Mouse (Mus musculus) central nervous system, embryonic 14 days (tissue): ENCODE data around the gene Mnt. TPM values are rescaled to one million over a fixed set of nuclear protein-coding genes. Genes with fewer than 3 reads are reported as not detected.

Experiments used
- polyA plus RNA-seq: library from polyadenylated mRNA; depleted of rRNA; stranded (reverse); fragments of >200 nt; gene quantifications from 2 replicates; pipeline ENCODE4 v1.2.3, GENCODE M21; 2012; rRNA removed

The Mnt gene
- 27.6 and 29.3 TPM in 2 replicates for polyA plus RNA-seq

GRCm38 (mm10) chr11:74830256-74831161 is at the start of gene Mnt:
Gene Mnt, plus strand, starts transcription at chr11:74830920.

Other genes with a start within 250 kb of the Mnt start
- gene Rap1gap2, start 220.0 kb upstream of the Mnt start, polyA plus RNA-seq, result 15.4 and 15.8 TPM in 2 replicates
- 5.4 and 5.6 TPM in 2 replicates for gene Ccdc92b, start 211.3 kb upstream of the Mnt start, polyA plus RNA-seq
- 28.3 and 34.7 TPM in 2 replicates for gene Cluh, start 181.4 kb upstream of the Mnt start, polyA plus RNA-seq
- gene Pafah1b1, start 106.2 kb upstream of the Mnt start, polyA plus RNA-seq, result 103 and 110 TPM in 2 replicates
- gene Mettl16, start 60.1 kb upstream of the Mnt start, polyA plus RNA-seq, result 19.0 and 20.0 TPM in 2 replicates
- gene Sgsm2, start 66.1 kb downstream of the Mnt start, polyA plus RNA-seq, result 46.5 and 48.2 TPM in 2 replicates
- 26.6 and 26.9 TPM in 2 replicates for gene Tsr1, start 67.2 kb downstream of the Mnt start, polyA plus RNA-seq
- 35.1 and 35.9 TPM in 2 replicates for gene Smg6, start 94.9 kb downstream of the Mnt start, polyA plus RNA-seq
- gene Srr, start 95.0 kb downstream of the Mnt start, polyA plus RNA-seq, result 26.0 and 32.6 TPM in 2 replicates